Mouse (Mus musculus): ENCODE measurements at regions not wholly inside any gene's neighbourhood (a gene's known extent, or its start where the extent isn't known, plus 50 kb on each side); places are given as distances from the start of the nearest gene placed in this dataset.

DNA sequence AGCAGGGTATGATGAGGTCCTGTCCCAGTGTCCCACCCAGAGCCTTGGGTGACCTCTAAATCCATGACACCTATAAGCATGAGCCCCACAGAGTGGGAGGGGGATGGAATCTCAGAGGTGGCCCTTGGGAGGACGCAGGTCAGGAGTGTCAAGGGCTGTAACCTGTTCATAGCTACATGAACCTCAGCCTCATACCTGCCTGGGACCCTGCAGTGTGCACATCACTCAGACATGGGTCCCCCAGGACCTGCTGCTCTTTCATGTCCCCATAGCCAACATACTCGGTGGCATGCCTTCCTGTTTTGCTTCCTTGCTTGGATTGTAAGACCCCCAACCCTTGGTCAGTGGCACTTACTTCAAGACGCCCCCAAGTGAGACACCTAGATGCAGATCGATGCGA, 66.9 kb upstream of the Hs6st1 start:
- no peak for TF ChIP-seq POLR2A (IDR thresholded peaks at IDR 0.05; ENCODE audit: control insufficient read depth in 1 of 2, insufficient read depth in 1 of 2, low read depth in 1 of 2, low read length in 2 of 2, poor library complexity in 1 of 2)
- no peak for TF ChIP-seq CTCF (IDR thresholded peaks at IDR 0.05 in 2 of 3, conservative IDR thresholded peaks at IDR 0.05 in 1 of 3; ENCODE audit: control insufficient read depth in 1 of 3, insufficient read depth in 1 of 3, low read depth in 2 of 3, low read length in 3 of 3, poor library complexity in 1 of 3, severe bottlenecking in 1 of 3)
